Mouse (Mus musculus): ENCODE measurements around the gene Slc26a8. TPM values are rescaled to one million over a fixed set of nuclear protein-coding genes. Genes with fewer than 3 reads are reported as not detected.

Slc26a8 gene
- polyA plus RNA-seq, 1 experiment from 2014 or later, result 0.20 TPM

- no peaks in the 10 kb centered on the region for H3K9me3 ChIP-seq (replicated peaks)
- peak overlapping the region; percentile 63 for H3K27ac ChIP-seq
- no peaks in the 10 kb centered on the region for H3K27me3 ChIP-seq
- no peak overlapping the region for H3K4me3 ChIP-seq (replicated peaks)
- peaks cover 84% of the 10 kb centered on the region for H3K4me1 ChIP-seq (replicated peaks)
- peak; percentile 64 for ATAC-seq (ENCODE audit: low read depth)
- 28% methylated on average over 7 of the region's 7 CpGs for WGBS (ENCODE audit: insufficient replicate concordance)
- H3K36me3 ChIP-seq, result peaks cover 45% of the 10 kb centered on the region
- peak; percentile 44 for DNase-seq
- H3K4me2 ChIP-seq, result peak overlapping the region; percentile 35
- H3K9ac ChIP-seq, result peak overlapping the region; percentile 39; the same call in 1 of the 2 replicates
Measured at GRCm38 (mm10) chr17:28618124-28618523, 71.9 kb downstream of the Slc26a8 start.

GRCm38 (mm10) chr17:28617636-28618035 lies 72.4 kb downstream of the Slc26a8 start:
- H3K27ac ChIP-seq, result peak overlapping the region; percentile 63; the same call in 1 of the 2 replicates
- ATAC-seq (ENCODE audit: low read depth), result no peak
- H3K36me3 ChIP-seq, result peaks cover 45% of the 10 kb centered on the region
- H3K27me3 ChIP-seq, result no peaks in the 10 kb centered on the region
- WGBS (ENCODE audit: insufficient replicate concordance), result 59% methylated on average over 10 of the region's 10 CpGs
- no peak overlapping the region for H3K4me3 ChIP-seq (replicated peaks)
- H3K9me3 ChIP-seq (replicated peaks), result no peaks in the 10 kb centered on the region
- H3K4me1 ChIP-seq (replicated peaks), result peaks cover 86% of the 10 kb centered on the region
- H3K9ac ChIP-seq, result peak overlapping the region; percentile 39; the same call in 1 of the 2 replicates
- H3K4me2 ChIP-seq, result peak overlapping the region; percentile 35
- DNase-seq, result no peak

GRCm38 (mm10) chr17:28615332-28615731 lies 74.7 kb downstream of the Slc26a8 start:
- H3K27ac ChIP-seq, result no peak overlapping the region
- no peaks in the 10 kb centered on the region for H3K9me3 ChIP-seq (replicated peaks)
- no peak overlapping the region for H3K4me3 ChIP-seq (replicated peaks)
- no peak overlapping the region for H3K9ac ChIP-seq
- H3K36me3 ChIP-seq, result peaks cover 45% of the 10 kb centered on the region
- no peak overlapping the region for H3K4me2 ChIP-seq
- ATAC-seq (ENCODE audit: low read depth), result no peak
- DNase-seq, result no peak
- no peaks in the 10 kb centered on the region for H3K27me3 ChIP-seq
- H3K4me1 ChIP-seq (replicated peaks), result peaks cover 74% of the 10 kb centered on the region
- 88% methylated on average over 4 of the region's 4 CpGs for WGBS (ENCODE audit: insufficient replicate concordance)

- Histone ChIP-seq H3K36me3 (peaks cover 33% of the 10 kb centered on the region), H3K27ac (no peak overlapping the region), H3K9me3 (replicated peaks) (no peaks in the 10 kb centered on the region), H3K4me3 (replicated peaks) (no peak overlapping the region), H3K4me2 (no peak overlapping the region), H3K9ac (no peak overlapping the region), H3K4me1 (replicated peaks) (peaks cover 54% of the 10 kb centered on the region), H3K27me3 (no peaks in the 10 kb centered on the region)
- 58% methylated on average over 6 of the region's 6 CpGs for WGBS (ENCODE audit: insufficient replicate concordance)
- DNase-seq (no peak), ATAC-seq (ENCODE audit: low read depth) (no peak)
Measured at GRCm38 (mm10) chr17:28613096-28613495, 76.9 kb downstream of the Slc26a8 start.

- Histone ChIP-seq H3K9me3 (replicated peaks) (no peaks in the 10 kb centered on the region), H3K27me3 (no peaks in the 10 kb centered on the region), H3K4me1 (replicated peaks) (peaks cover 50% of the 10 kb centered on the region), H3K27ac (no peak overlapping the region), H3K4me3 (replicated peaks) (no peak overlapping the region), H3K36me3 (peaks cover 37% of the 10 kb centered on the region), H3K9ac (no peak overlapping the region), H3K4me2 (no peak overlapping the region)
- DNase-seq, result no peak
- 26% methylated on average over 2 of the region's 2 CpGs for WGBS (ENCODE audit: insufficient replicate concordance)
- ATAC-seq (ENCODE audit: low read depth), result no peak
Measured at GRCm38 (mm10) chr17:28612603-28613002, 77.4 kb downstream of the Slc26a8 start.

GRCm38 (mm10) chr17:28609543-28609942 lies 80.5 kb downstream of the Slc26a8 start:
- 28% methylated on average over 3 of the region's 3 CpGs for WGBS (ENCODE audit: insufficient replicate concordance)
- DNase-seq (no peak), ATAC-seq (ENCODE audit: low read depth) (no peak)
- H3K4me2 ChIP-seq, result no peak overlapping the region
- no peaks in the 10 kb centered on the region for H3K27me3 ChIP-seq
- no peak overlapping the region for H3K4me3 ChIP-seq (replicated peaks)
- H3K27ac ChIP-seq, result no peak overlapping the region
- H3K9me3 ChIP-seq (replicated peaks), result no peaks in the 10 kb centered on the region
- H3K9ac ChIP-seq, result no peak overlapping the region
- peaks cover 44% of the 10 kb centered on the region for H3K36me3 ChIP-seq
- peaks cover 25% of the 10 kb centered on the region for H3K4me1 ChIP-seq (replicated peaks)

- H3K9me3 ChIP-seq (replicated peaks), result no peaks in the 10 kb centered on the region
- H3K4me2 ChIP-seq, result no peak overlapping the region
- no peak overlapping the region for H3K4me3 ChIP-seq (replicated peaks)
- peaks cover 90% of the 10 kb centered on the region for H3K36me3 ChIP-seq
- WGBS (ENCODE audit: insufficient replicate concordance), result 87% methylated on average over 9 of the region's 9 CpGs
- H3K4me1 ChIP-seq (replicated peaks), result no peaks in the 10 kb centered on the region
- ATAC-seq (ENCODE audit: low read depth) (no peak), DNase-seq (no peak)
- H3K9ac ChIP-seq, result no peak overlapping the region
- no peaks in the 10 kb centered on the region for H3K27me3 ChIP-seq
- no peak overlapping the region for H3K27ac ChIP-seq
Measured at GRCm38 (mm10) chr17:28601557-28602250, 88.3 kb downstream of the Slc26a8 start.

- WGBS (ENCODE audit: insufficient replicate concordance), result 72% methylated on average over 5 of the region's 5 CpGs
- Histone ChIP-seq H3K9me3 (replicated peaks) (no peaks in the 10 kb centered on the region), H3K9ac (no peak overlapping the region), H3K4me2 (no peak overlapping the region), H3K36me3 (peaks cover 91% of the 10 kb centered on the region), H3K27me3 (no peaks in the 10 kb centered on the region), H3K4me3 (replicated peaks) (no peak overlapping the region), H3K4me1 (replicated peaks) (no peaks in the 10 kb centered on the region), H3K27ac (no peak overlapping the region)
- ATAC-seq (ENCODE audit: low read depth), result no peak
- DNase-seq, result no peak
Measured at GRCm38 (mm10) chr17:28600780-28601179, 89.3 kb downstream of the Slc26a8 start.

- WGBS (ENCODE audit: insufficient replicate concordance), result 50% methylated on average over 4 of the region's 4 CpGs
- ATAC-seq (ENCODE audit: low read depth) (0 out of 2 replicates have a peak, but pooled peaks have one; percentile 34), DNase-seq (no peak)
- no peak overlapping the region for H3K4me3 ChIP-seq (replicated peaks)
- H3K4me1 ChIP-seq (replicated peaks), result no peaks in the 10 kb centered on the region
- no peaks in the 10 kb centered on the region for H3K27me3 ChIP-seq
- peaks cover 86% of the 10 kb centered on the region for H3K36me3 ChIP-seq
- H3K9me3 ChIP-seq (replicated peaks), result no peaks in the 10 kb centered on the region
- H3K27ac ChIP-seq, result no peak overlapping the region
- H3K9ac ChIP-seq, result no peak overlapping the region
- no peak overlapping the region for H3K4me2 ChIP-seq
Measured at GRCm38 (mm10) chr17:28593965-28594364, 96.1 kb downstream of the Slc26a8 start.

- 13% methylated on average over 4 of the region's 4 CpGs for WGBS (ENCODE audit: insufficient replicate concordance)
- no peaks in the 10 kb centered on the region for H3K4me1 ChIP-seq (replicated peaks)
- no peaks in the 10 kb centered on the region for H3K9me3 ChIP-seq (replicated peaks)
- no peak overlapping the region for H3K4me3 ChIP-seq (replicated peaks)
- ATAC-seq (ENCODE audit: low read depth) (no peak), DNase-seq (peak; percentile 56)
- H3K36me3 ChIP-seq, result peaks cover 89% of the 10 kb centered on the region
- no peak overlapping the region for H3K4me2 ChIP-seq
- no peaks in the 10 kb centered on the region for H3K27me3 ChIP-seq
- no peak overlapping the region for H3K9ac ChIP-seq
- H3K27ac ChIP-seq, result no peak overlapping the region
Measured at GRCm38 (mm10) chr17:28592998-28593397, 97.0 kb downstream of the Slc26a8 start.

- no peak for ATAC-seq (ENCODE audit: low read depth)
- no peak for DNase-seq
- Histone ChIP-seq H3K36me3 (peaks cover 84% of the 10 kb centered on the region), H3K9ac (no peak overlapping the region), H3K27me3 (no peaks in the 10 kb centered on the region), H3K4me3 (replicated peaks) (no peak overlapping the region), H3K27ac (no peak overlapping the region), H3K4me2 (no peak overlapping the region), H3K9me3 (replicated peaks) (no peaks in the 10 kb centered on the region), H3K4me1 (replicated peaks) (no peaks in the 10 kb centered on the region)
- WGBS (ENCODE audit: insufficient replicate concordance), result 70% methylated on average over 5 of the region's 5 CpGs
Measured at GRCm38 (mm10) chr17:28591476-28591875, 98.6 kb downstream of the Slc26a8 start.

- no peak for DNase-seq
- Histone ChIP-seq H3K9ac (no peak overlapping the region), H3K4me2 (no peak overlapping the region), H3K27me3 (no peaks in the 10 kb centered on the region), H3K36me3 (peaks cover 75% of the 10 kb centered on the region), H3K4me1 (replicated peaks) (no peaks in the 10 kb centered on the region), H3K27ac (no peak overlapping the region), H3K4me3 (replicated peaks) (no peak overlapping the region), H3K9me3 (replicated peaks) (no peaks in the 10 kb centered on the region)
- 70% methylated on average over 3 of the region's 3 CpGs for WGBS (ENCODE audit: insufficient replicate concordance)
- no peak for ATAC-seq (ENCODE audit: low read depth)
Measured at GRCm38 (mm10) chr17:28590596-28590995, 99.4 kb downstream of the Slc26a8 start.

Measured in liver, embryonic 13.5 days (tissue).